Mouse (Mus musculus) MEL (cell line): ENCODE measurements around the gene Tril.

Source experiments
- CHD2 ChIP-seq: IDR thresholded peaks from 2 replicates; pipeline ENCODE4 v1.6.1; 2011; ENCODE audit warnings: low read length, improper control_type of control experiment
- CTCF ChIP-seq, 3 experiments: IDR thresholded peaks in 2 of 3; conservative IDR thresholded peaks in 1 of 3; 2 replicates each; pipeline ENCODE4 v1.5.1; 2011 to 2012; ENCODE audit warnings: low read length in 3 of 3, low read depth in 2 of 3, mild to moderate bottlenecking in 2 of 3, improper control_type of control experiment in 1 of 3, inconsistent platforms in 1 of 3, mixed read lengths in 1 of 3, moderate library complexity in 1 of 3; ENCODE audit not compliant: control insufficient read depth in 1 of 3, insufficient read depth in 1 of 3, poor library complexity in 1 of 3, severe bottlenecking in 1 of 3
- JUND ChIP-seq: IDR thresholded peaks from 2 replicates; pipeline ENCODE4 v1.6.1; 2011; ENCODE audit warnings: low read depth, mild to moderate bottlenecking, improper control_type of control experiment, low read length
- MYC ChIP-seq: IDR thresholded peaks from 2 replicates; pipeline ENCODE4 v1.6.1; 2011; ENCODE audit warnings: low read depth, mild to moderate bottlenecking, low read length, improper control_type of control experiment, moderate library complexity
- USF2 ChIP-seq, 2 experiments: IDR thresholded peaks; 2 replicates each; pipeline ENCODE4 v1.6.1; 2011 to 2012; ENCODE audit warnings: improper control_type of control experiment in 2 of 2, low read length in 2 of 2, borderline replicate concordance in 1 of 2, inconsistent platforms in 1 of 2, low read depth in 1 of 2, mild to moderate bottlenecking in 1 of 2; ENCODE audit not compliant: insufficient read depth in 1 of 2

DNA sequence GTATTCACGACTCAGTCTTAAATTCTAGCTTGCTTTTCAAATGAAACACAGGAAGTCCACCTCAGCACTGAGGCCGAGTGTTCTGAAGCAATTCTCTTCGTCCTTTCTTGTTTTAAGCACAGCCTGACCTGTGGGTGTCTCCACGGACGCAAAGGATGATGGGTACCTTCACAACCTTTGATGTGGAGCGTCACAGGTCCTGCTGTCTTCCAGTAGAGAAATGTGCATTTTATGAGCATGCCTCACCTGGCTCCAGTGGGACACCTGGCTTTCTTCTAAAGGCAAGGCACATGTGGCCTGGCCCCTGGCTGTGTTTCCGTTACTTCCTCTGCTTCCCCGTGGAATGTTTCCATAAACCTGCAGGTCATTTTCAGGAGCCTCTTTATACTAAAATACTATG is 54.9 kb downstream of the Tril start:
- TF ChIP-seq CTCF (IDR thresholded peaks at IDR 0.05 in 2 of 3, conservative IDR thresholded peaks at IDR 0.05 in 1 of 3; ENCODE audit: control insufficient read depth in 1 of 3, insufficient read depth in 1 of 3, low read depth in 2 of 3, low read length in 3 of 3, poor library complexity in 1 of 3, severe bottlenecking in 1 of 3) (no peak), CHD2 (no peak), JUND (no peak), MYC (no peak), USF2 (IDR thresholded peaks at IDR 0.05; ENCODE audit: borderline replicate concordance in 1 of 2, insufficient read depth in 1 of 2, low read depth in 1 of 2, low read length in 2 of 2) (no peak)
